Mouse (Mus musculus) intestine, embryonic 15.5 days (tissue): ENCODE data around the gene Tdrd6. TPM values are rescaled to one million over a fixed set of nuclear protein-coding genes. Genes with fewer than 3 reads are reported as not detected.

Experiments used
- ATAC-seq: fragments of 200-750 bp; cut with Nextera tagmentation; 2 replicates; pipeline ENCODE4 v1.8.0; 2017; ENCODE audit warnings: moderate TSS enrichment, moderate library complexity
- H3K27ac ChIP-seq: fragments of 300-500 bp; sonication (generic); 2 replicates; pipeline ENCODE4 v1.5.1; 2015; ENCODE audit warnings: mild to moderate bottlenecking, inconsistent platforms
- H3K27me3 ChIP-seq: fragments of 300-500 bp; sonication (generic); replicated peaks from 2 replicates; pipeline ENCODE4 v1.6.1; 2015; ENCODE audit warnings: inconsistent platforms
- H3K36me3 ChIP-seq: fragments of 300-500 bp; sonication (generic); 2 replicates; pipeline ENCODE4 v1.6.1; 2015; ENCODE audit warnings: inconsistent platforms
- H3K4me1 ChIP-seq: fragments of 300-500 bp; sonication (generic); replicated peaks from 2 replicates; pipeline ENCODE4 v1.6.1; 2015; ENCODE audit warnings: inconsistent platforms
- H3K4me2 ChIP-seq: fragments of 300-500 bp; sonication (generic); replicated peaks from 2 replicates; pipeline ENCODE4 v1.6.1; 2015; ENCODE audit warnings: mild to moderate bottlenecking, inconsistent platforms
- H3K4me3 ChIP-seq: fragments of 300-500 bp; sonication (generic); replicated peaks from 2 replicates; pipeline ENCODE4 v1.5.1; 2015; ENCODE audit warnings: inconsistent platforms
- H3K9ac ChIP-seq: fragments of 300-500 bp; sonication (generic); 2 replicates; pipeline ENCODE4 v1.6.1; 2015; ENCODE audit warnings: inconsistent platforms
- H3K9me3 ChIP-seq: fragments of 300-500 bp; sonication (generic); 2 replicates; pipeline ENCODE4 v1.6.1; 2016; ENCODE audit warnings: inconsistent platforms
- WGBS: fragments of 180-500 bp; shearing (Covaris S2); methylation state at CpG from one replicate; pipeline ENCODE4 v1.1.7; 2015; 5-methylcytosine and 5-hydroxymethylcytosine counted together
- polyA plus RNA-seq: library from polyadenylated mRNA; unstranded; fragments of >200 nt; fragmentation: Nextera tagmentation; extraction: Ambion mirVana; gene quantifications from 2 replicates; pipeline ENCODE4 v1.2.1, GENCODE M21; 2015

Gene Tdrd6
- polyA plus RNA-seq, 1 experiment from 2014 or later, result 0.46 TPM

DNA sequence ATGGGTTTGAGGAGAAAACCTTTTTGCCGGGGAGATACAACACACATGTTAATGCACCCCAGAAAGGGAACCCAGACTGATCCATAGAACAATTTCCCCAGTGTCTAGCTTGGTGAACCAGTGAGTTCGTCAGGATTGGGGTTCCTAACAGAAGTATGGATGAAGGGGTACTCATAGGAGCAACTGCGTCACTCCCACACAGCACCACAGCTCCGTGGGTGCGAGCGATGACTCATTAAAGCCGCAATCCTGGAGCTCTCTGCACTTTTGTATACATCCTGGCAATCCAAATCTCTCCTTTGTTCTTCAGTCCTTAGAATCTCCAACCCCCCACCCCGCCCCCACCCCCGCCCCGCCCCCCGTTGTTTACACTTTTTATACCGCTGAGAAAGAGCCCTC is 62.5 kb downstream of the Tdrd6 start:
- no peak overlapping the region for H3K27ac ChIP-seq
- WGBS, result 12% methylated on average over 12 of the region's 12 CpGs
- no peaks in the 10 kb centered on the region for H3K36me3 ChIP-seq
- H3K9me3 ChIP-seq, result no peaks in the 10 kb centered on the region
- no peaks in the 10 kb centered on the region for H3K27me3 ChIP-seq
- peak overlapping the region; percentile 51 for H3K4me3 ChIP-seq
- peak overlapping the region; percentile 95 for H3K4me2 ChIP-seq
- 0 out of 2 replicates have a peak, but pooled peaks have one; percentile 26 for ATAC-seq
- H3K9ac ChIP-seq, result peak overlapping the region; percentile 23; the same call in 1 of the 2 replicates
- H3K4me1 ChIP-seq, result peaks cover 7% of the 10 kb centered on the region

Other genes starting within 250 kb of the Tdrd6 start
- gene Mep1a, start 127.5 kb downstream of the Tdrd6 start, polyA plus RNA-seq, result 33.1 and 34.9 TPM in 2 replicates
- 0.18 TPM in 1 of 2 replicates, not detected in the other for gene Ankrd66, start 86.7 kb downstream of the Tdrd6 start, polyA plus RNA-seq
- gene Pla2g7, start 62.2 kb downstream of the Tdrd6 start, polyA plus RNA-seq, result 12.0 and 12.7 TPM in 2 replicates
- gene Slc25a27, start 36.9 kb upstream of the Tdrd6 start, polyA plus RNA-seq, result 12.1 and 13.7 TPM in 2 replicates
- gene Cyp39a1, start 37.1 kb upstream of the Tdrd6 start, polyA plus RNA-seq, result 16.5 and 18.7 TPM in 2 replicates
- gene Rcan2, start 171.1 kb upstream of the Tdrd6 start, polyA plus RNA-seq, result 5.9 and 7.3 TPM in 2 replicates